Mouse (Mus musculus) bone marrow macrophage, adult 2 months (primary cell): Measurements from ENCODE around the gene Wwp2.

ENCODE experiments used
- CTCF ChIP-seq: IDR thresholded peaks from 2 replicates; pipeline ENCODE4 v1.5.1; 2012; ENCODE audit warnings: low read depth, mild to moderate bottlenecking, low read length, moderate library complexity
- POLR2A ChIP-seq: IDR thresholded peaks from 2 replicates; pipeline ENCODE4 v1.6.1; 2012; ENCODE audit warnings: mild to moderate bottlenecking, low read depth, low read length, borderline replicate concordance

DNA sequence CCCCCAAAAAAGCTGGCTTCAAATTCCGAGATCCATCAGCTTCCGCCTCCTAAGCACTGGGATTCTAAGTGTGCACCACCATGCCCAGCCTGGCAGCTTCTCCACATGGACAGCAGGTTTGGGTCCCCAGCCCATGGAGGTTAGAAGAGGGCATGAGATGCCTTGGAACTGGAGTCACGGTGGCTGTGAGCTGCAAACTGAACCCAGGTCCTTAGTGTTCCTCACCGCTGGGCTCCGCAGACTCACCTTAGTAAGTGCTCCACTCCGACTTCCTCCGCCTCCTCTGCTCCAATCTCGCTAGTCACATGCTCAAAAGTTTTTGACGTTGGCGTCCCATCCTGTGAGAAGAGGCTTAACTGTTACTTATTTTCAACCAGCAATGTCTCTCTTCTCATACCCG lies 146.0 kb downstream of the Wwp2 start:
- TF ChIP-seq POLR2A (no peak), CTCF (no peak)
